Mouse (Mus musculus): ENCODE measurements around the gene Fgfr2. TPM values are rescaled to one million over a fixed set of nuclear protein-coding genes. Genes with fewer than 3 reads are reported as not detected.
A peak's percentile ranks its signal among the peaks of the same experiment; 100 is the strongest.

Gene Fgfr2
- polyA plus RNA-seq, 1 experiment from 2014 or later, result 92.5 TPM

GRCm38 (mm10) chr7:132253078-132253477 lies 870.1 kb downstream of the Fgfr2 start:
- DNase-seq (ENCODE audit: low spot score), result no peak
- Histone ChIP-seq H3K4me3 (no peak overlapping the region), H3K9me3 (no peaks in the 10 kb centered on the region), H3K4me1 (replicated peaks) (peaks cover 57% of the 10 kb centered on the region), H3K27me3 (ENCODE audit: insufficient read depth, poor library complexity, severe bottlenecking) (no peaks in the 10 kb centered on the region), H3K36me3 (peaks cover 58% of the 10 kb centered on the region), H3K27ac (peak overlapping the region; percentile 62)
- 83% methylated on average over 4 of the region's 4 CpGs for WGBS

- DNase-seq (ENCODE audit: low spot score), result no peak
- Histone ChIP-seq H3K9me3 (no peaks in the 10 kb centered on the region), H3K27me3 (ENCODE audit: insufficient read depth, poor library complexity, severe bottlenecking) (no peaks in the 10 kb centered on the region), H3K27ac (peak overlapping the region; percentile 89), H3K36me3 (peaks cover 45% of the 10 kb centered on the region), H3K4me3 (no peak overlapping the region), H3K4me1 (replicated peaks) (peaks cover 72% of the 10 kb centered on the region)
- WGBS, result 61% methylated on average over 10 of the region's 10 CpGs
Observed at GRCm38 (mm10) chr7:132249563-132250119, 873.5 kb downstream of the Fgfr2 start.

- H3K27ac ChIP-seq, result peak overlapping the region; percentile 89
- H3K9me3 ChIP-seq, result no peaks in the 10 kb centered on the region
- 9% methylated on average over 11 of the region's 11 CpGs for WGBS
- H3K27me3 ChIP-seq (ENCODE audit: insufficient read depth, poor library complexity, severe bottlenecking), result no peaks in the 10 kb centered on the region
- peaks cover 63% of the 10 kb centered on the region for H3K4me1 ChIP-seq (replicated peaks)
- H3K4me3 ChIP-seq, result peak overlapping the region; percentile 16; the same call in 1 of the 2 replicates
- peaks cover 51% of the 10 kb centered on the region for H3K36me3 ChIP-seq
- DNase-seq (ENCODE audit: low spot score), result peak; percentile 91
Observed at GRCm38 (mm10) chr7:132247567-132247966, 875.6 kb downstream of the Fgfr2 start.

- H3K27me3 ChIP-seq (ENCODE audit: insufficient read depth, poor library complexity, severe bottlenecking), result no peaks in the 10 kb centered on the region
- H3K9me3 ChIP-seq, result no peaks in the 10 kb centered on the region
- peak overlapping the region; percentile 89 for H3K27ac ChIP-seq
- H3K4me3 ChIP-seq, result peak overlapping the region; percentile 16; the same call in 1 of the 2 replicates
- H3K4me1 ChIP-seq (replicated peaks), result peaks cover 67% of the 10 kb centered on the region
- H3K36me3 ChIP-seq, result peaks cover 55% of the 10 kb centered on the region
- no peak for DNase-seq (ENCODE audit: low spot score)
- WGBS, result 44% methylated on average over 5 of the region's 5 CpGs
Observed at GRCm38 (mm10) chr7:132247091-132247490, 876.1 kb downstream of the Fgfr2 start.

- Histone ChIP-seq H3K4me1 (replicated peaks) (peaks cover 61% of the 10 kb centered on the region), H3K9me3 (no peaks in the 10 kb centered on the region), H3K4me3 (no peak overlapping the region), H3K36me3 (peaks cover 63% of the 10 kb centered on the region), H3K27ac (peak overlapping the region; percentile 89), H3K27me3 (ENCODE audit: insufficient read depth, poor library complexity, severe bottlenecking) (no peaks in the 10 kb centered on the region)
- no peak for DNase-seq (ENCODE audit: low spot score)
- WGBS, result 88% methylated on average over 6 of the region's 6 CpGs
Observed at GRCm38 (mm10) chr7:132245730-132246129, 877.4 kb downstream of the Fgfr2 start.

- Histone ChIP-seq H3K27me3 (ENCODE audit: insufficient read depth, poor library complexity, severe bottlenecking) (no peaks in the 10 kb centered on the region), H3K27ac (no peak overlapping the region), H3K9me3 (no peaks in the 10 kb centered on the region), H3K4me1 (replicated peaks) (peaks cover 52% of the 10 kb centered on the region), H3K4me3 (no peak overlapping the region), H3K36me3 (peaks cover 70% of the 10 kb centered on the region)
- WGBS, result 92% methylated on average over 14 of the region's 14 CpGs
- DNase-seq (ENCODE audit: low spot score), result no peak
Observed at GRCm38 (mm10) chr7:132244637-132245036, 878.5 kb downstream of the Fgfr2 start.

GRCm38 (mm10) chr7:132243225-132243624 lies 879.9 kb downstream of the Fgfr2 start:
- Histone ChIP-seq H3K4me3 (no peak overlapping the region), H3K9me3 (no peaks in the 10 kb centered on the region), H3K27me3 (ENCODE audit: insufficient read depth, poor library complexity, severe bottlenecking) (no peaks in the 10 kb centered on the region), H3K27ac (peak overlapping the region; percentile 53; the same call in 1 of the 2 replicates), H3K4me1 (replicated peaks) (peaks cover 38% of the 10 kb centered on the region), H3K36me3 (peaks cover 84% of the 10 kb centered on the region)
- DNase-seq (ENCODE audit: low spot score), result no peak
- WGBS, result 89% methylated on average over 5 of the region's 5 CpGs

- no peaks in the 10 kb centered on the region for H3K9me3 ChIP-seq
- H3K4me1 ChIP-seq (replicated peaks), result peaks cover 35% of the 10 kb centered on the region
- DNase-seq (ENCODE audit: low spot score), result no peak
- H3K27me3 ChIP-seq (ENCODE audit: insufficient read depth, poor library complexity, severe bottlenecking), result no peaks in the 10 kb centered on the region
- WGBS, result 53% methylated on average over 4 of the region's 4 CpGs
- H3K4me3 ChIP-seq, result no peak overlapping the region
- H3K27ac ChIP-seq, result peak overlapping the region; percentile 56
- H3K36me3 ChIP-seq, result peaks cover 90% of the 10 kb centered on the region
Observed at GRCm38 (mm10) chr7:132242617-132243141, 880.5 kb downstream of the Fgfr2 start.

GRCm38 (mm10) chr7:132238921-132239320 lies 884.2 kb downstream of the Fgfr2 start:
- H3K36me3 ChIP-seq, result peaks cover 90% of the 10 kb centered on the region
- H3K27me3 ChIP-seq (ENCODE audit: insufficient read depth, poor library complexity, severe bottlenecking), result no peaks in the 10 kb centered on the region
- 92% methylated on average over 3 of the region's 3 CpGs for WGBS
- no peaks in the 10 kb centered on the region for H3K9me3 ChIP-seq
- DNase-seq (ENCODE audit: low spot score), result no peak
- H3K4me3 ChIP-seq, result no peak overlapping the region
- H3K27ac ChIP-seq, result no peak overlapping the region
- peaks cover 33% of the 10 kb centered on the region for H3K4me1 ChIP-seq (replicated peaks)

- Histone ChIP-seq H3K36me3 (peaks cover 73% of the 10 kb centered on the region), H3K27ac (no peak overlapping the region), H3K27me3 (ENCODE audit: insufficient read depth, poor library complexity, severe bottlenecking) (no peaks in the 10 kb centered on the region), H3K4me1 (replicated peaks) (peaks cover 40% of the 10 kb centered on the region), H3K4me3 (no peak overlapping the region), H3K9me3 (no peaks in the 10 kb centered on the region)
- WGBS, result 80% methylated on average over 4 of the region's 4 CpGs
- DNase-seq (ENCODE audit: low spot score), result no peak
Observed at GRCm38 (mm10) chr7:132237191-132237590, 886.0 kb downstream of the Fgfr2 start.

- Histone ChIP-seq H3K9me3 (no peaks in the 10 kb centered on the region), H3K36me3 (peaks cover 69% of the 10 kb centered on the region), H3K4me1 (replicated peaks) (peaks cover 39% of the 10 kb centered on the region), H3K4me3 (no peak overlapping the region), H3K27ac (peak overlapping the region; percentile 40), H3K27me3 (ENCODE audit: insufficient read depth, poor library complexity, severe bottlenecking) (no peaks in the 10 kb centered on the region)
- DNase-seq (ENCODE audit: low spot score), result no peak
- WGBS, result 80% methylated on average over 8 of the region's 8 CpGs
Observed at GRCm38 (mm10) chr7:132236789-132237188, 886.4 kb downstream of the Fgfr2 start.

GRCm38 (mm10) chr7:132234250-132234649 lies 888.9 kb downstream of the Fgfr2 start:
- WGBS, result 53% methylated on average over 3 of the region's 3 CpGs
- peak overlapping the region; percentile 69 for H3K27ac ChIP-seq
- H3K4me1 ChIP-seq (replicated peaks), result peaks cover 47% of the 10 kb centered on the region
- H3K27me3 ChIP-seq (ENCODE audit: insufficient read depth, poor library complexity, severe bottlenecking), result no peaks in the 10 kb centered on the region
- H3K36me3 ChIP-seq, result peaks cover 43% of the 10 kb centered on the region
- no peak for DNase-seq (ENCODE audit: low spot score)
- no peak overlapping the region for H3K4me3 ChIP-seq
- H3K9me3 ChIP-seq, result no peaks in the 10 kb centered on the region

GRCm38 (mm10) chr7:132233732-132234131 lies 889.4 kb downstream of the Fgfr2 start:
- 79% methylated on average over 4 of the region's 4 CpGs for WGBS
- Histone ChIP-seq H3K4me1 (replicated peaks) (peaks cover 50% of the 10 kb centered on the region), H3K27ac (peak overlapping the region; percentile 69), H3K9me3 (no peaks in the 10 kb centered on the region), H3K36me3 (peaks cover 38% of the 10 kb centered on the region), H3K4me3 (no peak overlapping the region), H3K27me3 (ENCODE audit: insufficient read depth, poor library complexity, severe bottlenecking) (no peaks in the 10 kb centered on the region)
- no peak for DNase-seq (ENCODE audit: low spot score)

Measured in hindbrain, embryonic 10.5 days (tissue).